Mouse (Mus musculus) heart, embryonic 14.5 days (tissue): ENCODE measurements at regions not wholly inside any gene's neighbourhood (a gene's known extent, or its start where the extent isn't known, plus 50 kb on each side); places are given as distances from the start of the nearest gene placed in this dataset.

Experiments used
- ATAC-seq: fragments of 200-750 bp; cut with Nextera tagmentation; 2 replicates; pipeline ENCODE4 v1.8.0; 2017; ENCODE audit warnings: low read depth, moderate TSS enrichment; ENCODE audit not compliant: insufficient number of reproducible peaks, insufficient read depth, low FRiP score
- H3K27ac ChIP-seq, 2 experiments: fragments of 200-500 bp in 1 of 2; fragments of 300-500 bp in 1 of 2; sonication (generic) in 1 of 2; replicated peaks in 1 of 2; 2 replicates each; pipeline ENCODE4 v1.5.1; 2012 to 2014; ENCODE audit warnings: low read depth in 2 of 2, low read length in 2 of 2, control low read depth in 1 of 2, mild to moderate bottlenecking in 1 of 2, mixed read lengths in 1 of 2; ENCODE audit not compliant: control insufficient read depth in 1 of 2, insufficient read depth in 1 of 2
- H3K27me3 ChIP-seq: fragments of 300-500 bp; sonication (generic); 2 replicates; pipeline ENCODE4 v1.6.1; 2014; ENCODE audit warnings: mild to moderate bottlenecking, low read length, control low read depth; ENCODE audit not compliant: control insufficient read depth, insufficient read depth
- H3K36me3 ChIP-seq: fragments of 300-500 bp; sonication (generic); 2 replicates; pipeline ENCODE4 v1.6.1; 2014; ENCODE audit warnings: mild to moderate bottlenecking, control low read depth, low read length, mixed read lengths; ENCODE audit not compliant: control insufficient read depth, insufficient read depth
- H3K4me1 ChIP-seq, 2 experiments: fragments of 200-500 bp in 1 of 2; fragments of 300-500 bp in 1 of 2; sonication (generic) in 1 of 2; 2 replicates each; pipeline ENCODE4 v1.6.1; 2012 to 2014; ENCODE audit warnings: low read length in 2 of 2, control low read depth in 1 of 2, mixed read lengths in 1 of 2; ENCODE audit not compliant: control insufficient read depth in 2 of 2, insufficient read depth in 2 of 2
- H3K4me2 ChIP-seq: fragments of 300-500 bp; sonication (generic); 2 replicates; pipeline ENCODE4 v1.6.1; 2014; ENCODE audit warnings: mild to moderate bottlenecking, low read length
- H3K4me3 ChIP-seq, 2 experiments: fragments of 200-500 bp in 1 of 2; fragments of 300-500 bp in 1 of 2; sonication (generic) in 1 of 2; 2 replicates each; pipeline ENCODE4 v1.5.1; 2012 to 2014; ENCODE audit warnings: low read length in 2 of 2, mild to moderate bottlenecking in 2 of 2, control low read depth in 1 of 2, low read depth in 1 of 2, moderate library complexity in 1 of 2; ENCODE audit not compliant: control insufficient read depth in 1 of 2, insufficient read depth in 1 of 2
- H3K9ac ChIP-seq: fragments of 300-500 bp; sonication (generic); 2 replicates; pipeline ENCODE4 v1.6.1; 2014; ENCODE audit warnings: mild to moderate bottlenecking, low read length
- H3K9me3 ChIP-seq: fragments of 300-500 bp; sonication (generic); 2 replicates; pipeline ENCODE4 v1.6.1; 2016; ENCODE audit warnings: low read length, control low read depth; ENCODE audit not compliant: control insufficient read depth
- WGBS: fragments of 180-500 bp; shearing (Covaris S2); extraction: QIAGEN DNeasy Blood & Tissue Kit; methylation state at CpG from one replicate; pipeline ENCODE4 v1.1.7; 2014; 5-methylcytosine and 5-hydroxymethylcytosine counted together

GRCm38 (mm10) chr9:46622255-46622654 is 302.5 kb upstream of the 4931429L15Rik start:
- Histone ChIP-seq H3K4me2 (no peak overlapping the region), H3K36me3 (no peaks in the 10 kb centered on the region), H3K27me3 (no peaks in the 10 kb centered on the region), H3K4me3 (no peak overlapping the region), H3K27ac (no peak overlapping the region), H3K9ac (no peak overlapping the region), H3K4me1 (no peaks in the 10 kb centered on the region), H3K9me3 (no peaks in the 10 kb centered on the region)
- 85% methylated on average over 2 of the region's 2 CpGs for WGBS
- ATAC-seq, result no peak

- 87% methylated on average over 6 of the region's 6 CpGs for WGBS
- H3K4me2 ChIP-seq, result no peak overlapping the region
- ATAC-seq, result no peak
- H3K9ac ChIP-seq, result no peak overlapping the region
- H3K36me3 ChIP-seq, result no peaks in the 10 kb centered on the region
- no peaks in the 10 kb centered on the region for H3K27me3 ChIP-seq
- no peaks in the 10 kb centered on the region for H3K9me3 ChIP-seq
- no peak overlapping the region for H3K4me3 ChIP-seq
- H3K4me1 ChIP-seq, result no peaks in the 10 kb centered on the region
- no peak overlapping the region for H3K27ac ChIP-seq
Observed at GRCm38 (mm10) chr9:46621851-46622250, 302.1 kb upstream of the 4931429L15Rik start.

- H3K4me2 ChIP-seq, result no peak overlapping the region
- no peaks in the 10 kb centered on the region for H3K36me3 ChIP-seq
- H3K4me3 ChIP-seq, result no peak overlapping the region
- WGBS, result 53% methylated on average over 11 of the region's 11 CpGs
- no peak for ATAC-seq
- no peak overlapping the region for H3K9ac ChIP-seq
- no peaks in the 10 kb centered on the region for H3K27me3 ChIP-seq
- H3K27ac ChIP-seq, result no peak overlapping the region
- H3K4me1 ChIP-seq, result no peaks in the 10 kb centered on the region
- no peaks in the 10 kb centered on the region for H3K9me3 ChIP-seq
Observed at GRCm38 (mm10) chr9:46610101-46611005, 290.6 kb upstream of the 4931429L15Rik start.

- ATAC-seq, result no peak
- H3K4me2 ChIP-seq, result no peak overlapping the region
- WGBS, result 79% methylated on average over 8 of the region's 8 CpGs
Observed at GRCm38 (mm10) chr9:46608695-46609094, 288.9 kb upstream of the 4931429L15Rik start.

GRCm38 (mm10) chr9:46600803-46601202 is 281.0 kb upstream of the 4931429L15Rik start:
- Histone ChIP-seq H3K4me2 (peak overlapping the region; percentile 4; the same call in 1 of the 2 replicates), H3K27ac (no peak overlapping the region), H3K4me1 (peaks cover 5 to 9% of the 10 kb centered on the region in 2 experiments), H3K9me3 (no peaks in the 10 kb centered on the region), H3K36me3 (no peaks in the 10 kb centered on the region), H3K27me3 (peaks cover 14% of the 10 kb centered on the region), H3K4me3 (no peak overlapping the region), H3K9ac (no peak overlapping the region)
- no peak for ATAC-seq
- WGBS, result 52% methylated on average over 9 of the region's 9 CpGs

More at GRCm38 (mm10) chr9:46608695-46609094, 288.9 kb upstream of the 4931429L15Rik start:
- no peak overlapping the region for H3K9ac ChIP-seq
- H3K27me3 ChIP-seq, result no peaks in the 10 kb centered on the region
- no peak overlapping the region for H3K4me3 ChIP-seq
- no peaks in the 10 kb centered on the region for H3K36me3 ChIP-seq
- H3K9me3 ChIP-seq, result no peaks in the 10 kb centered on the region
- H3K4me1 ChIP-seq, result no peaks in the 10 kb centered on the region
- H3K27ac ChIP-seq, result no peak overlapping the region

- no peak for ATAC-seq
- no peak overlapping the region for H3K4me3 ChIP-seq
- H3K27ac ChIP-seq, result no peak overlapping the region
- H3K4me1 ChIP-seq, result peaks cover 5 to 9% of the 10 kb centered on the region in 2 experiments
- H3K27me3 ChIP-seq, result peaks cover 14% of the 10 kb centered on the region
- no peak overlapping the region for H3K9ac ChIP-seq
- 14% methylated on average over 8 of the region's 8 CpGs for WGBS
- no peaks in the 10 kb centered on the region for H3K9me3 ChIP-seq
- H3K4me2 ChIP-seq, result peak overlapping the region; percentile 4; the same call in 1 of the 2 replicates
- H3K36me3 ChIP-seq, result no peaks in the 10 kb centered on the region
Observed at GRCm38 (mm10) chr9:46599931-46600708, 280.3 kb upstream of the 4931429L15Rik start.

- H3K4me1 ChIP-seq, result peaks cover 5 to 9% of the 10 kb centered on the region in 2 experiments
- H3K4me3 ChIP-seq, result no peak overlapping the region
- WGBS, result 85% methylated on average over 6 of the region's 6 CpGs
- H3K27me3 ChIP-seq, result peaks cover 14% of the 10 kb centered on the region
- no peak overlapping the region for H3K27ac ChIP-seq
- no peaks in the 10 kb centered on the region for H3K36me3 ChIP-seq
- no peaks in the 10 kb centered on the region for H3K9me3 ChIP-seq
- ATAC-seq, result no peak
- no peak overlapping the region for H3K9ac ChIP-seq
- H3K4me2 ChIP-seq, result no peak overlapping the region
Observed at GRCm38 (mm10) chr9:46598518-46598917, 278.7 kb upstream of the 4931429L15Rik start.
